Mouse (Mus musculus) liver, embryonic 11.5 days (tissue): ENCODE measurements around the gene Stard9. TPM values are rescaled to one million over a fixed set of nuclear protein-coding genes. Genes with fewer than 3 reads are reported as not detected.
A peak's percentile ranks its signal among the peaks of the same experiment; 100 is the strongest.

Source experiments
- ATAC-seq: fragments of 200-750 bp; cut with Nextera tagmentation; replicated peaks from 2 replicates; pipeline ENCODE4 v1.8.0; 2017; ENCODE audit warnings: moderate number of reproducible peaks, mild to moderate bottlenecking, moderate TSS enrichment, moderate library complexity; ENCODE audit not compliant: low FRiP score
- DNase-seq: peaks from one replicate; pipeline ENCODE4 v3.0.0-alpha.2; 2017; ENCODE audit warnings: low spot score
- H3K27ac ChIP-seq: fragments of 300-500 bp; sonication (generic); 2 replicates; pipeline ENCODE4 v1.5.1; 2014; ENCODE audit warnings: mild to moderate bottlenecking, low read depth, low read length, control low read depth
- H3K27me3 ChIP-seq: fragments of 300-500 bp; sonication (generic); replicated peaks from 2 replicates; pipeline ENCODE4 v1.6.1; 2014; ENCODE audit warnings: low read length, mixed read lengths; ENCODE audit not compliant: control insufficient read depth, insufficient read depth
- H3K36me3 ChIP-seq: fragments of 300-500 bp; sonication (generic); 2 replicates; pipeline ENCODE4 v1.6.1; 2014; ENCODE audit warnings: mild to moderate bottlenecking, low read length, moderate library complexity, mixed read lengths; ENCODE audit not compliant: control insufficient read depth, insufficient read depth
- H3K4me1 ChIP-seq: fragments of 300-500 bp; sonication (generic); replicated peaks from 2 replicates; pipeline ENCODE4 v1.6.1; 2014; ENCODE audit warnings: low read length, mixed read lengths; ENCODE audit not compliant: control insufficient read depth, insufficient read depth
- H3K4me2 ChIP-seq: fragments of 300-500 bp; sonication (generic); 2 replicates; pipeline ENCODE4 v1.6.1; 2014; ENCODE audit warnings: mild to moderate bottlenecking, control low read depth, moderate library complexity
- H3K4me3 ChIP-seq: fragments of 300-500 bp; sonication (generic); 2 replicates; pipeline ENCODE4 v1.5.1; 2014; ENCODE audit warnings: low read depth, low read length, control low read depth
- H3K9ac ChIP-seq: fragments of 300-500 bp; sonication (generic); 2 replicates; pipeline ENCODE4 v1.6.1; 2014; ENCODE audit warnings: low read depth, low read length, control low read depth
- H3K9me3 ChIP-seq: fragments of 300-500 bp; sonication (generic); 2 replicates; pipeline ENCODE4 v1.6.1; 2016; ENCODE audit warnings: low read length, inconsistent platforms, mixed read lengths; ENCODE audit not compliant: control insufficient read depth
- WGBS: fragments of 180-500 bp; shearing (Covaris S2); extraction: QIAGEN DNeasy Blood & Tissue Kit; methylation state at CpG from one replicate; pipeline ENCODE4 v1.1.7; 2014; 5-methylcytosine and 5-hydroxymethylcytosine counted together
- polyA plus RNA-seq: library from polyadenylated mRNA; unstranded; fragments of >200 nt; fragmentation: Nextera tagmentation; extraction: Ambion mirVana; gene quantifications from 2 replicates; pipeline ENCODE4 v1.2.1, GENCODE M21; 2014

Stard9 gene
- polyA plus RNA-seq, 1 experiment from 2014 or later: 3.5 TPM

DNA sequence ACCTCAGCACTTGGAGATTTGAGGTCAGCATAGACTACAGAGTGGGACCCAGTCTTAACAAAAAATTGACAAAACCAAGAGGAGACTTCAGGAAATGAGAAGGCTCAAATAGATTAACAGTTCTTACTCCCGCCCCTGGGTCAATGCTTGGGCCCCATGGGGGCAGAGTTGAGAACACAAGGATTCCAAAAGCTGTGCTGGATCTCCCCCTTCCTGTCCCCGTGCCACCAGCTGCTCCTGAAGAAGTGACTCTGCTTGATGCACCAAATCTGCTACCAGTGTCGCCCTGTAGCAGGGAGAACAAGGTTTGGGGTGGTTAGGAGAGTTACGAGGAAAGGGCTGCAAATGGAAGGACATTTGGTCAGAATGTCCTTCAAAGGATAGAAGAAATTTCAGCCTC, 94.7 kb downstream of the Stard9 start:
- Histone ChIP-seq H3K4me2 (no peak overlapping the region), H3K27ac (no peak overlapping the region), H3K4me1 (peaks cover 8% of the 10 kb centered on the region), H3K9ac (no peak overlapping the region), H3K9me3 (no peaks in the 10 kb centered on the region), H3K36me3 (peaks cover 70% of the 10 kb centered on the region), H3K27me3 (no peaks in the 10 kb centered on the region), H3K4me3 (no peak overlapping the region)
- 69% methylated on average over 4 of the region's 4 CpGs for WGBS
- ATAC-seq (no peak), DNase-seq (no peak)

GRCm38 (mm10) chr2:120724176-120724575, 95.3 kb downstream of the Stard9 start:
- no peak overlapping the region for H3K27ac ChIP-seq
- H3K4me2 ChIP-seq: no peak overlapping the region
- 63% methylated on average over 6 of the region's 6 CpGs for WGBS
- H3K4me3 ChIP-seq: no peak overlapping the region
- no peaks in the 10 kb centered on the region for H3K9me3 ChIP-seq
- no peaks in the 10 kb centered on the region for H3K27me3 ChIP-seq
- no peak for DNase-seq
- H3K9ac ChIP-seq: no peak overlapping the region
- H3K36me3 ChIP-seq: peaks cover 67% of the 10 kb centered on the region
- ATAC-seq: no peak
- peaks cover 13% of the 10 kb centered on the region for H3K4me1 ChIP-seq

GRCm38 (mm10) chr2:120729775-120730585, 101.1 kb downstream of the Stard9 start:
- H3K9ac ChIP-seq: peak overlapping the region; percentile 95
- H3K4me1 ChIP-seq: peaks cover 25% of the 10 kb centered on the region
- ATAC-seq (peak; percentile 46), DNase-seq (peak; percentile 69)
- peak overlapping the region; percentile 93 for H3K4me2 ChIP-seq
- no peaks in the 10 kb centered on the region for H3K27me3 ChIP-seq
- H3K9me3 ChIP-seq: no peaks in the 10 kb centered on the region
- H3K27ac ChIP-seq: peak overlapping the region; percentile 95; the same call in 1 of the 2 replicates
- WGBS: 4% methylated on average over 23 of the region's 23 CpGs
- H3K36me3 ChIP-seq: peaks cover 29% of the 10 kb centered on the region
- peak overlapping the region; percentile 92 for H3K4me3 ChIP-seq

DNA sequence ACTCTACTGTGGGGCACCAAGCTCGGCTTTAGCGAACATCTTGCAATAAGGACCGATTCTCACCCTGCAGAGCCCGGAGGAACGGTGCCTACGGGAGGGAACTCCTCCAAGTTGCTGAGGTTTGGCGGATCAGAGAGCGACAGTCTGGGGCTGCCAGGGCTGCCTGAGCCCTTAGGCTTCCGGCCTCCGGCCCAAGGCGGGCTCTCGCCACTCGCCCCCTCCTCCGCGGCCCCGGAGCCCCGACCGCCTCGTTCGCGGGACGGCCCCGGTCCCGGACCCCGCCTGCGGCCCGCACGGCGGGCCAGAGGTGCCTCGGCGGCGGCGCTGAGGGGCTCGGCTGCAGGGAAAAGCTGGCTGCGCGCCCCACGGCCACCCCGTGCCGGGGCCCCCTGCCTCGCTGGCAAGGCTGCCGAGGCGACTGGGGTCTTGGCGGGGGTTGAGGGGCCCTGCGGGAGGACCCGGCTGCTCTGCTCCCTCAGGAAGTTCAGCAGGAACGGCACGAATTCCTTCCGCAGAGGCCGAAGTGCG, 101.8 kb downstream of the Stard9 start:
- H3K36me3 ChIP-seq: peaks cover 22% of the 10 kb centered on the region

GRCm38 (mm10) chr2:120731167-120731862, 102.4 kb downstream of the Stard9 start:
- peak; percentile 94 for DNase-seq
- Histone ChIP-seq H3K4me3 (peak overlapping the region; percentile 92), H3K36me3 (peaks cover 18% of the 10 kb centered on the region), H3K27ac (peak overlapping the region; percentile 95), H3K4me2 (peak overlapping the region; percentile 93), H3K27me3 (no peaks in the 10 kb centered on the region), H3K4me1 (peaks cover 25% of the 10 kb centered on the region), H3K9me3 (no peaks in the 10 kb centered on the region), H3K9ac (peak overlapping the region; percentile 95)
- ATAC-seq: peak; percentile 97
- under 1% methylated on average over 61 of the region's 61 CpGs for WGBS

More for the DNA sequence above, 101.8 kb downstream of the Stard9 start:
- Histone ChIP-seq H3K4me3 (peak overlapping the region; percentile 92), H3K27me3 (no peaks in the 10 kb centered on the region), H3K27ac (peak overlapping the region; percentile 95), H3K9me3 (no peaks in the 10 kb centered on the region), H3K9ac (peak overlapping the region; percentile 95), H3K4me2 (peak overlapping the region; percentile 93), H3K4me1 (peaks cover 25% of the 10 kb centered on the region)
- under 1% methylated on average over 50 of the region's 50 CpGs for WGBS
- DNase-seq (peak; percentile 56), ATAC-seq (peak; percentile 4)

- Histone ChIP-seq H3K4me1 (peaks cover 25% of the 10 kb centered on the region), H3K9me3 (no peaks in the 10 kb centered on the region), H3K27me3 (no peaks in the 10 kb centered on the region), H3K4me3 (peak overlapping the region; percentile 92), H3K9ac (0 out of 2 replicates have a peak overlapping the region, but pooled peaks have one; percentile 95), H3K36me3 (peaks cover 12% of the 10 kb centered on the region), H3K4me2 (peak overlapping the region; percentile 93), H3K27ac (peak overlapping the region; percentile 95)
- DNase-seq: no peak
- WGBS: 27% methylated on average over 7 of the region's 7 CpGs
- ATAC-seq: no peak; the same call in 1 of the 2 replicates
Observed at GRCm38 (mm10) chr2:120731877-120732530, 103.1 kb downstream of the Stard9 start.

GRCm38 (mm10) chr2:120745496-120745895, 116.6 kb downstream of the Stard9 start:
- Histone ChIP-seq H3K4me3 (no peak overlapping the region), H3K9ac (no peak overlapping the region), H3K4me2 (no peak overlapping the region), H3K27me3 (no peaks in the 10 kb centered on the region), H3K27ac (no peak overlapping the region), H3K9me3 (no peaks in the 10 kb centered on the region), H3K36me3 (no peaks in the 10 kb centered on the region; the same call in 1 of the 2 replicates), H3K4me1 (no peaks in the 10 kb centered on the region)
- DNase-seq (no peak), ATAC-seq (no peak)
- WGBS: 94% methylated on average over 1 of the region's 1 CpGs

DNA sequence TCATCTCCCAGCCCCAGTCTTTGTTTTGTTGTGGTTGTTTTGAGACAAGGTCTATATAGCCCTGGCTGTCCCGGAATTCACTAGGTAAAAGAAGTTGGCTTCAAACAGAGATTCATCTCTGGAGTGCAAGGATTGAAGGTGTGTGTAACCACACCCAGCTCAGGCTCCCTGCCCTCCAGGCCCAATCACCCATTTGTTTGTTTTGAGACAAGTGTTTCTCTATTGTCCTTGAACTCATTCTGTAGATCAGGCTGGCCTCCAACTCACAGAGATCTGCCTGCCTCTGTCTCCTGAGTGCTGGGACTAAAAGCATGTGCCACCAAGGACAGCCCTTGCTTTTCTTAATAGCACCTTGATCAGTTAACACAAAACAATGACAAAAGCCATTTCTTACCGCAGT, 119.1 kb downstream of the Stard9 start:
- Histone ChIP-seq H3K4me1 (no peaks in the 10 kb centered on the region), H3K4me2 (no peak overlapping the region), H3K27me3 (no peaks in the 10 kb centered on the region), H3K9ac (no peak overlapping the region), H3K27ac (no peak overlapping the region), H3K4me3 (no peak overlapping the region), H3K36me3 (no peaks in the 10 kb centered on the region; the same call in 1 of the 2 replicates), H3K9me3 (no peaks in the 10 kb centered on the region)
- ATAC-seq (no peak), DNase-seq (no peak)
- WGBS: 89% methylated on average over 2 of the region's 2 CpGs
